Mouse (Mus musculus) gastrocnemius, postnatal 36 days (tissue): ENCODE results near the gene Hspa1b. TPM values are rescaled to one million over a fixed set of nuclear protein-coding genes. Genes with fewer than 3 reads are reported as not detected.
"Not testable (repeated sequence)": the region's sequence is repeated elsewhere in the genome, so short reads cannot be mapped to it uniquely, and the experiment has no call there.

Experiments used
- DNase-seq, 2 experiments: peaks; one replicate each; pipeline ENCODE4 v3.0.0; 2022
- intact Hi-C: fragments of 180-260 bp; cut with DNase I; formaldehyde crosslinking; loops from one replicate; pipeline ENCODE4 v1.15.1; 2025
- total RNA-seq, 2 experiments: library from RNA; stranded (reverse); gene quantifications; 2 replicates each; pipeline ENCODE4 v1.2.3; 2021

Hspa1b gene
- total RNA-seq, 2 experiments from 2014 or later = 4.6 to 6.1 TPM

DNA sequence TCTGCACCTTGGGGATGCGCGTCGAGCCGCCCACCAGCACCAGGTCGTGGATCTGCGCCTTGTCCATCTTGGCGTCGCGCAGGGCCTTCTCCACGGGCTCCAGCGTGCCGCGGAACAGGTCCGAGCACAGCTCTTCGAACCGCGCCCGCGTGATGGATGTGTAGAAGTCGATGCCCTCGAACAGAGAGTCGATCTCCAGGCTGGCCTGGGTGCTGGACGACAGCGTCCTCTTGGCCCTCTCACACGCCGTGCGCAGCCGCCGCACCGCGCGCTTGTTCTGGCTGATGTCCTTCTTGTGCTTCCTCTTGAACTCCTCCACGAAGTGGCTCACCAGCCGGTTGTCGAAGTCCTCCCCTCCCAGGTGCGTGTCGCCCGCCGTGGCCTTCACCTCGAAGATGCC is 1.1 kb downstream of the Hspa1b start:
- DNase-seq, intact Hi-C loops: not testable (repeated sequence)

DNA sequence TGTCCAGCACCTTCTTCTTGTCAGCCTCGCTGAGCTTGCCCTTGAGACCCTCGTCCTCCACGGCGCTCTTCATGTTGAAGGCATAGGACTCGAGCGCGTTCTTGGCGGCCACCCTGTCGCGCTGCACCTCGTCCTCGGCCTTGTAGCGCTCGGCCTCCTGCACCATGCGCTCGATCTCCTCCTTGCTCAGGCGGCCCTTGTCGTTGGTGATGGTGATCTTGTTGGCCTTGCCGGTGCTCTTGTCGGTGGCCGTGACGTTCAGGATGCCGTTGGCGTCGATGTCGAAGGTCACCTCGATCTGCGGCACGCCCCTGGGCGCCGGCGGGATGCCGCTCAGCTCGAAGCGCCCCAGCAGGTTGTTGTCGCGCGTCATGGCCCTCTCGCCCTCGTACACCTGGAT is 1.7 kb downstream of the Hspa1b start:
- not testable (repeated sequence) for DNase-seq

DNA sequence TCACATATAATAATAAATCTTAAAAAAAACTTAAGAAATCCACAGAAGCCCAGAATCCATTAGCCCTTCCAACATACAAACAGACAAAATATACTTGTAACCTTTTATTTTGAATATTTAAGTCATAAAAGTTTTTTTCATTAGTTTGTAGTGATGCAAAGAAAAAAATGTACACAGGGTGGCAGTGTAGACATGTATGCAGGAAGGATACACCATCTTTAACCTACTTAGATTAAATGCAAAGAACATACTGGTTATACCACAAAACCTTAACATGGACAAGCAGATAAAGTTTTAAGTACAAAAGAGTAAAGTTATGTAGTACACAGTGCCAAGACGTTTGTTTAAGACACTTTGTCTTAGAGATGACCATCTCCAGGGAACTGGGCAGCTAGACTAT is 2.7 kb downstream of the Hspa1b start:
- DNase-seq = no peak
- intact Hi-C loops = no loop called here

More for the DNA sequence above, 1.7 kb downstream of the Hspa1b start:
- intact Hi-C loops = not testable (repeated sequence)

DNA sequence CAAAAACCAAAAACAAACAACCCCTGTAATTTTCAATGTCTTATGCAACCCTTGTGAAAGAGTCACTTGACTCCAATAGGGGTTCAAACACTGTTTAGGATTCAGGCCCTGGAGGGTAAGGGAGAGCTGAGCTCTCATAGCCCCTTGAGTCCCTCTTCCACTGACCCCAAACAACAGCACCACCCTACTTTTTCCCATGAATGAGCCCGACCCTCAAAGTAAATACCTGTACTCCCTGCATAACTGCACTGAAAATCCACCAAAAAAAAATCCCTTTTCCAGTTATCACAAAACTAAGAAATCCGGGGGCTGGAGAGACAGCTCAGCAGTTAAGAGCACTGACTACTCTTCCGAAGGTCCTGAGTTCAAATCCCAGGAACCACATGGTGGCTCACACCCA is 3.2 kb downstream of the Hspa1b start:
- no peak for DNase-seq
- intact Hi-C loops = no loop called here

DNA sequence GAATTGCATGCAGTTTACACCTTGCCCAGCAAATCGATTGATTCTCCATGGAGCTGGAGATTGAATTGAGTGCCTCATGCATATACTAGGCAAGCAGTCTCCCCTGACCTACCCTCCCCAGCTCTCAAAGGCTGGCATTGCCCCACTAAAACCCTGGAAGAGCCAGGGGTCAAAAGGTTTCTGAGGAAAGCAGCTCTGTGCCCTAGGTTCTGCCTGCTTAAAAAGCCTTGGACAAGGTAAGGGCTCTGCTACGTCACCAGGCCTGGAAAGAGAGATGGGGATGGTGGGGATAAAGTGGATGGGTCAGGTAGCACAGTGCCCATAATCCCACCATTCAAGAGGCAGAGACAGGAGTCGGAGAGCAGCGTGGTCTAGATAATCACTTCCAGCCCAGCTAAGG is 4.2 kb downstream of the Hspa1b start:
- intact Hi-C loops = no loop called here

DNA sequence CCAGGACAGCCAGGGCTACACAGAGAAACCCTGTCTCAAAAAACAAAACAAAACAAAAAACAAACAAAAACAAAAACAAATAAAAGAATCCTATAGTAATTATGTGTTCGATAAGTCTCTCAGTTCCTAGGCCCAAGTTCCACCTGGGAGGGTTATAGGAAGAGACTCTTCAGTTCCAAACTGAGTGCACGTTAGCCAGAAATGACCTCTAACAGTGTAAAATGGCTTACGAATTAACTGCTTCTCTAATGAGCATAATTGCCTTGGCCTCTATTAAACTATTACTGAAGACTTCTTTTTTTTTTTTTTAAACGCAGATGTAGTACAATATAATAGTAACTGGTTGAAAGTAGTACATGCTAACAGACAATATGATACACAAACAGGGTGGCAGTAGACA is 5.1 kb downstream of the Hspa1b start:
- DNase-seq = no peak
- intact Hi-C loops = loop anchor here (2.0 kb wide), 1 partner anchor 27 kb away; the partner anchor contains the start of gene Lsm2

More for the DNA sequence above, 4.2 kb downstream of the Hspa1b start:
- DNase-seq = no peak

DNA sequence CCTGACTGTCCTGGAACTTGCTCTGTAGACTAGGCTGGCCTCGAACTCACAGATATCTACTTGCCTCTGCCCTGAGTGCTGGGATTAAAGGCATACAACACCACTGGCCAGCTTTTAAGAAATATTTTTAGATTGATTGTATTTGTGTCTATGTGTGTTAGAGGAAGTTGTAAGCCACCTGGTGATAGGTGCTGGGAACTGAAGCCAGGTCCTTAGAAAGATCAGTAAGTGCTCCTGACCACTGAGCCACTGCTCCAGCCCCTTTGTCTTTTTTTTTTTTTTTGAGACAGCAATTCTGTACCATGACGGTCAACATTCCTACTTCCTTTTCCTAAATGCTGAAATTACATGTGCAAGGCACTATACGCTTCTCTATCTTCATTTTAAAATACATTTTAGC is 5.8 kb downstream of the Hspa1b start:
- intact Hi-C loops = loop anchor here (2.0 kb wide), 1 partner anchor 28 kb away; the partner anchor contains the start of gene Lsm2

DNA sequence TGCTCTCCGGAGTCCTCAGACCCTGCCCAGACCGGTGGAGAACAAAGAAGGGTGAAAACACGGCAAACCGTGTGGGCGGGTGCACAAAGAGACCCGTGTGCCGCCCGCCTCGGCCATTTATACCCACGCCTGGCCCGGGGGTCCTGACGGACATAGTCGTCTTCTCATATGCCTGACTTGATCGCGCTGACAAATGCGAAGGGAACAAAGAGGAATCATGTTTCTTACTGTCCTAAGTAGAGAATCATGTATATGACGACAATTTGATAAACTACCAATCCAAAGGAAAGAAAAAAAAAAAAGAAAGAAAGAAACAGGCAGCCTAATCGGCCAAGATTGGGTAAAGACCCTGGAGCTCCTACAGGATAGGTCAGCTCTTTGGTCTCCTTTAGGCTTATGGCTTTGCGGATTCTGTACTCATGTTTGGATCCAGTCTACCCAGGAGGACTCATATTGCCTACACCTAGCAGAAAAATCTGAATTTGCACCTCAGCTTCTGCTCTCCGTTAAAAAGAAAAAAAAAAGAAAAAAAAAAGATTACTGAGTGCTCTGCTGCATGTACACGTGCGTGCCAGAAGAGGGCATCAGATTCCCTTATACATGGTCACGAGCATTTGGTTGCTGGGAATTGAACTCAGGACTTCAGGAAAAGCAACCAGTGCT is 6.5 kb downstream of the Hspa1b start:
- intact Hi-C loops = loop anchor here (2.0 kb wide), 1 partner anchor 28 kb away; the partner anchor contains the start of gene Lsm2
- DNase-seq = peak; percentile 70 to 75

More for the DNA sequence above, 5.8 kb downstream of the Hspa1b start:
- no peak for DNase-seq

DNA sequence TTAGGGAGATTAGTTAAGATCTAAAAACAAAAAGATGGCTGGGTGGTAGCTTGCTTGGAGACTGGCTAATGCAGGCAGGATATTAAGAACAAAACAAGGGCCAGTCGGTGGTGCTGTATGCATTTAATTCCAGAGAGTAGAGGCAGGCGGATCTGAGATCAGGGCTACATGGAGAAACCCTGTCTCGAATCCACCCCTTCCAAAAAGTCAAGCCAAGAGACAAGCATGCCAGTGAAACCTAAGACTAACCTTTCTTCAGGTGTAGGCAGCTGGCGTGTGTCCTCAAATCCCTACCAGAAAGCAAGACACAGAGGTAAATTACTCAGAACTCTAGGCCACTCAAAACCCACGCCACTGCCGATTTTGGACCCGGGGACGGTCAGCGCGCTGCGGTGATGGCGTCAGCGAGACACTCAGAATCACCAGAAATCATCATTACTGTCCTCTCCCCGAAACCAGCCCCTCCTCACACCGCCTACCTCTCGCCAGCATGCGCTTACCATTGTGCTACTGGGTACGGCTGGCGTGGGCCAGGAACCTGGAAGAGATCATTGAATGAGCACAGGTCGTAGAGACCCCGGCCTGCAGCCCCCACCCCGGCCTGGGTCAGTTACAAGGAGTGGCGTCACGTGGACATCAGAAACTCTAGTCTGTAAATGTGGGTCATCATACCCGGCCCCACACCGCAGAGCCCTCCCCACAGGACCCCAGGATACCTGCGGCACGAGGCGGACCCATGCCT is 7.2 kb downstream of the Hspa1b start:
- intact Hi-C loops = loop anchor here (2.0 kb wide), 1 partner anchor 29 kb away; the partner anchor contains the start of gene Lsm2
- no peak for DNase-seq

DNA sequence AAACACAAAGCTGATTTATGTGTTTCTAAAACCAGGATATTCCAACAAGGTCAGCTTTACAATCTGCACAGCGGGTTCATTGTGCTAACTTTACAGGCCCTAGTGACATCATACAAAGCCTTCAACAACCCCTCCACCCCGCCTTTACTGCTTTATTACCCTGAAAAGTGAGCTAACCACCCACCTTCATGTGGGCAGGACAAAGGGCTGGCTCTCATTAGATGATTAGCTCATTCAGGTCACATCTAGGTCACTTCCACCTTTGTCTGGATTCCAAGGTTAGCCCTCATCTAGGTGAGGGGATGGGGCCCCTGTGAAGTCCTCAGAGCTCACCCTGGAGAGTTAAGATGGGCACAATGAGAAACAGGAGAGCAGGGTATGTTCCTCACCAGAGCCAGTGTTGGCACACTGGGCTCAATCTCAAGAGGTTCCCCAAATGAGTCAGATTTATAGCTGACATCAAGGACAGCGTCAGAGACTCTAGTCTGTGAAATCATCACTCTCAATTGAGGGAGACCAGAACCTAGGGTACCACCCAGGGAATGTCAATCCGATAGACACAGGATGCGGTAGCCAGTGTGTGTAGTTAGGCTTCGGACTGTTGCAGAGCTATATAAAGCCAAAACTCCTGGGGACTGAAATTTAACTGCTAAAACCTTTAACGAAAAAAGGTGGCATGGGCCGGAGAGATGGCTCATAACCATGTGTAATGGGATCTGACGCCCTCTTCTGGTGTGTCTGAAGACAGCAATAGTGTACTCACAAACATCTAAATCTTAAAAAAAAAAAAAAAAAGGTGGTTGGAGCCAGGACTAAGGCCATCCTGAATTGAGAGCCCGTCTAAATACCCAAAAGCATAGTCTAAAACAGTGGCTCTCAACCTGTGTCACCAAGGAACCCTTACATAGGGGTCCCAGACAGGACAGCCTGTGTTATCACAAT is 8.3 kb downstream of the Hspa1b start:
- DNase-seq = no peak
- intact Hi-C loops = no loop called here

DNA sequence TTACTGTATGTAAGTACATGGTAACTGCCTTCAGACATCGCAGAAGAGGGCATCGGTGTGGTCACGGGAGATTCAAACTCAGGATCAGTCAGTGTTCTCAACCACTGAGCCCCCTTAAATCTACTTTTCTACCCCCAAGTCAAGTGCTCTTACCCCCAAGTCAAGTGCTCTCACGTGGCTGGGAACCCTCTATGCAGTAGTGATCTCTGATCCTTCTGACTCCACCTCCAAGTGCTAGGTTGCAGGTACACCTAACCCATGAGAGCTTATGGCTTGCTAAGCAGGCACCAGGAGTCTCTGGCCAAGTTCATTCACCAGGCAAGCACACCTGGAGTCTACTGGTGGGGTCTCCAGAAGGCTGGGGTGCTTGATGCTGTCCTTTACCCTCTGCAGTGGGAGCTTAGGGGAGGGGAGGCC is 9.5 kb downstream of the Hspa1b start:
- intact Hi-C loops = no loop called here
- DNase-seq = no peak

DNA sequence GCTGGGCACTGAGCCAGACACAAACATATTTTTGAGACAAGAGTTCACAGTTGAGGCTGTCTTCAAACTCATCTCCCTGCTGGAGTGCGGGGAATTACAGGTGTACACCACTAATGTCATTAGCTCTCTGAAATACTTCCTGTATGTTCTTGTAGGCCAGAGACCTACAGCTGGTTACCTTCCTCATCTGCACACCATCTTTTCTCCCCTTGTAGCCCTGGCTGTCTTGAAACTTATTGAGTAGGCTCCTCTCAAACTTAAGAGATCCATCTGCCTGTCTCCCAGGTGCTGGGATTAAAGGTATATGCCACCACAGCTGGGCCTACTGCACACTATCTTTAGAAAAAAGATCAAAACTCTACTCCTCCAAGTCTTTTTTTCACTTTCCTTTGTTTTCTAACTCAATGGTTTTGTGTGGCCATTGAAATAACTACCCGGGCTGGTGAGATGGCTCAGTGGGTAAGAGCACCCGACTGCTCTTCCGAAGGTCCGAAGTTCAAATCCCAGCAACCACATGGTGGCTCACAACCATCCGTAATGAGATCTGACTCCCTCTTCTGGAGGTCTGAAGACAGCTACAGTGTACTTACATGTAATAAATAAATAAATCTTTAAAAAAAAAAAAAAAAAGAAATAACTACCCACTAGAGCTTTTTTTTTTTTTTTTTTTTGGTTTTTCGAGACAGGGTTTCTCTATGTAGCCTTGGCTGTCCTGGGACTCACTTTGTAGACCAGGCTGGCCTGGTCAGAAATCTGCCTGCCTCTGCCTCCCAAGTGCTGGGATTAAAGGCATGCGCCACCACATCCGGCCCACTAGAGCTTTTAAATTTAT is 10.1 kb downstream of the Hspa1b start:
- intact Hi-C loops, DNase-seq: not testable (repeated sequence)

DNA sequence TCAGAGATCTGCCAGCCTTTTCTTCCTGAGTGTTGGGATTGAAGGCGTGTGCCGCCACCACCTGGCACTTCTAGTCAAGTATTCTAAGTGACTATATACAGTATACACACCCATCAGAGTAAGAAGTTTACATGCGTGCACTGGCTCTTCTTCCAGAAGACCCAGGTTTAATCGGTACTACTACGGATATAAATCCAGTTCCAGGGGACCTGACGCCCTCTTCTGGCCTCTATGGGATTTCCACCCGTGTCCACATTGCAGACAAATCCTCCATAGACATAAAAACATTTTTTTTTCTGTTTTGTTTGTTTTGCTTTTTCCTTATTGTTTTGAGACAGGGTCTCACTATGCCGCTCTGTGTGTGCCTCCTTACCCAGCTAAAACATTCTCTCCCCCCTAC is 11.4 kb downstream of the Hspa1b start:
- intact Hi-C loops = no loop called here
- no peak for DNase-seq

DNA sequence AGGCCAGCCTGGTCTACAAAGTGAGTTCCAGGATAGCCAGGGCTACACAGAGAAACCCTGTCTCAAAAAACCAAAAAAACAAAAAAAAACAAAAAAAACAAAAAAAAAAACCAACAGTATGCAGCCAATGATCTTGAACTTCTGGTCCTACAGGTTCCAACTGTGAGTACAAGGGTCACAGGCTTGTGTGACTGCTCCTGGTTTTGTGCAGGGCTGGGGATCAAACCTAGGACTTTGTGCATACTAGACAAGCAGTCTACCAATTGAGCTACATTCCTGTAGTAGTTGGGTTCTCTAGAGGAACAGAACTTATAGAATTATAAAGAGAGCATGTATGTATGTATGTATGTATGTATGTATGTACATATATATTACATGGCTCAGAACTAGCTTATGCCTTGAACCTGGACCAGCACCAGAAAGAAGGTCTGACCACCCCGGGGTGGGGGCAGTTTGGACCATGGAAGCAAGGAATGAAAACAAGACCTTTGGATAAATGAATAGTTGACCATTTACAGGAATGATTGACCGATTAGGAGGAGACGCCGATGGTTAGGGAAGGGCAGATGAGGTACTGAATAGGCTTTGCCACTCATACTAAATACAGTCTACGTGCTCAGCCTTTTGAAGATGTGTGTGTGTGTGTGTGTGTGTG is 12.4 kb downstream of the Hspa1b start:
- intact Hi-C loops = no loop called here
- no peak for DNase-seq

DNA sequence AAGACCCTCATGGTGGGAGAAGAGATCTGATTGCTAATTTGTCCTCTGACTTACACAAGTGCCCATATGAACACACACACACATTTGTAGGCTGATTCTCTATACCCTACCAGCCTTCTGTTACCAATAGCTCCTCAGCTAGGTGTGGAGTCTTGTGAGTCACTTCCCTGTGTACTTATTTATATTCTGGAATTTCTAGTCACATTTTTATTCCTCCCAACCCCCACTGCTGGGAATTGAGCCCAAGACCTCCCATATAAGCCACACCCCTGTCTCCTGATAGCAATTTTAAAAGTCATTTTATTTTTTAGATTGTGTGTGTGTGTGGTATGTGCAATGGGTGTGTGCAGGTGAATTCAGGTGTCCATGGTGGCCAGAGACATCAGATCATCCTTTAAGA is 14.7 kb downstream of the Hspa1b start:
- intact Hi-C loops = no loop called here

DNA sequence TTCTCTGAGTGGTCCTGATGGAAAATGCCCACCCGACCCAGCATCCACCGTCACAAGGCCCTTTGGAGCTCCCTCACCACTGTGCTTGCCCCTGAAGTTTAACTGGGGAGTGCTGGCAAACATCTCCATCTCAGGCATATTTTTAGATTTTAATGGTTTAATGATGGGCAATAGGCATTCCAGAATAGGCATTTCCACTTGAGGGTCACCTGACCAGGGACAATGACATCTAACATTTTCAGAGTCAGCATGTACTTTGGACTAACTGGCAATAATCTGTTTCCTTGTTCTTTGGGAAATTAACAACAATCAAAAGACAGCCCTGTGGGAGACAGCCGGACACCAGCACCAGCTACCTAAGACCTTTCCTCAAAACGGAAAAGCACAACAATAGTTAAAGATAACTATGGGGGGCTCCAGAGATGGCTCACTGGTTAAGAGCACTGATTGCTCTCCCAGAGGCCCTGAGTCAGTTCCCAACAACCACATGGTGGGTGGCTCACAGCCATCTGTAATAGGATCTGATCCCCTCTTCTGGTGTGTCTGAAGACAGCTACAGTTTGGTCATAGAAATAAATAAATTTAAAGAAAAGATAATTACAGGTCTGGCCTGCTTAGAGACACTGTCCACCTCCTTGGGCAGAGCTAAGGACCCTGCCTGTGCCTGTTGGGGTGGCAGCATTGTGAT is 15.8 kb downstream of the Hspa1b start:
- intact Hi-C loops = no loop called here
- no peak for DNase-seq

More for the DNA sequence above, 14.7 kb downstream of the Hspa1b start:
- no peak for DNase-seq

DNA sequence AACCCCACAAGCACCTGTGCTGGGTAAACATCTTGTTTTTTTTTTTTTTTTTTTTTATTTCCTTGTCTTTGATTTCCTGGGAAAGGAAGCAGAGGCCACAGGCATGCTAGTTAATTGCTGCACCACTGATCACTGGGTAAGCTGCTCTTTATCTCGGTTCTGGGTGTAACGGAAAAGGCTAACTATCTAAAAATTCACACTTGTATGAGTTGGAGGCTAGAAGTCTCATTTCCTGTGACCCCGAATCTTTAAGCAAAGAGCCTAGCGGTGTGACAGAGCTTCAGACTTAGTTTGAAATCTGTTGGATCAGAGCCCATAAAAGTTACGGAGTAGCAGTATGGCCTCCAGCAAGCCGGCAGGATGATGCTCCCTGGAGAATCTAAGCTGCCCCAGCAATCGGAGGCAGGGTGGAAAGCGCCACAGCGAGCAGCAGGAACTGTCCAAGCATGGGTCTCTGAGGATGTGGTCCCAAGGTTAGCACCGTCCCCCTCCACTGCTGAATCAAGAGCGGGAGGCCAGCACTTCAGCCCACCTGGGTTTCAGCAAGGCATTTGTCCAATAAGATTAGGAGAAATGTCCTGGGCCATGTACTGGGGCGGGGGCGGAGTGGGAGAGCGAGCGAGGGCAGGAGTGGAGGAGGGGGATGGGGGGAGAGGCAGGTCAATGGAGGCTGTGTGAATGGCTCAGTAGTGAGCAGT is 17.5 kb downstream of the Hspa1b start:
- intact Hi-C loops = no loop called here
- no peak for DNase-seq

DNA sequence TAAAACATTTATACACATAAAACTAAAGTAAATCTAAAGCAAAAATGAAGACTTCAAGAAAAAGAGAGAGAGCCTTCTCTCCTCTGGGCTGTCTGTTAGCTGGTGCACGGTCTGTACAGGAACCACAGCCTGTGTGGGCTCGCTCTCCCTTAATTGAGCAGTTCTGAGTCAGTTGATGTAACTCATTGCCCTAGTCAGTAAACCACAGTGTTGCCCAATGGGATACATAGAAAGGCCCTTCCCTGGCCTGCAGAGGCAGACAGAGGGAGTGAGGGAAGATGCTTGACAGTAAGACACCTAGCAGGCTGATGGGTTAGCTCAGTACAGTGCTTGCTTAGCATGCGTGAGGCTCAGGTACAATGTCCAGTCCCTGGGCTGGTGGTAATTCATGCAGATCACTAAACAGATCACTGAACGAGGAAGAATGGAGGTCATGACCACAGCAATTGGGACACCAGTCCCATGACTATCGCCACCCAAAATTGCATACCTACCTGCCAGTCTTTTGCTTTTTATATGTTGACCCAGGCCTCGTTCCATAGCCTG is 21.0 kb downstream of the Hspa1b start:
- no peak for DNase-seq
- intact Hi-C loops = loop anchor here (10.0 kb wide), 1 partner anchor 47 kb away; the partner anchor contains the start of gene Lsm2
